Comparison of ENCODE assay signal across 9 mouse cellular contexts in the genomic region with DNA sequence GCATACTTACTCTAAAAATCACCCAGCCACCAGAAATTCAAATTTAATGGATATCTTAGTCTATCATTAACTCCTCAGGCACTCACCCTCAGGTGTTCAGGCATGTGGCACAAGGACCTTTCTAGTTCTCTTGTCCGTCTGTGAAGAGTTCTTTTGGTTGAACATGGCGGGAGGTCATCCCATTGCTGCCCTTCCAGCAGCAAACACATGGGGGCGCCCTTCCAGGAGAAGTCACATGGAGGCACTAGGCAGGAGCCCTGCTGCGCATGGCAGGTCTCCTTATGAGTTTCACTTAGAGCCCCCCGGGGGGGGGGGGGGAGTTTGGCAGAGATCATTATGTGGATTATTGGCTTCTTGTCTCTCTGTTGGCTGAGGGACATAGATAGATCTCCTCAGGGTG. TPM values are rescaled to one million over a fixed set of nuclear protein-coding genes. Genes with fewer than 3 reads are reported as not detected.
DNase-seq lines count a peak whose midpoint lies in the region; ATAC-seq and TF ChIP-seq lines count a peak whose summit lies in the region.
"Had no signal": no experiment of that assay in that cellular context is flagged by ENCODE, and none has a peak within 500 bp of the region (broad histone marks: within the 10 kb centered on the region; RNA-seq: fewer than 3 reads in every experiment).

No protein-coding gene starts in this region.

- no peak overlapping the region for H3K27ac ChIP-seq in ES-Bruce4 (ENCODE audit: insufficient read depth, low read length)
- no peak overlapping the region for H3K27ac ChIP-seq in forebrain, embryonic 16.5 days (ENCODE audit: low read length)
- H3K27ac ChIP-seq: neural tube, embryonic 15.5 days had no signal

- 66% methylated on average over 5 of the region's 5 CpGs for whole genome bisulfite sequencing in forebrain, embryonic 16.5 days

- DNase-seq in heart, adult 8-10 months (ENCODE audit: low spot score), result peak; percentile 5
- DNase-seq in heart, adult 11 months, result no peak
- DNase-seq in induced T-regulatory cell, adult 2 months (ENCODE audit: low read depth), result peak; percentile 58
- DNase-seq in spleen, adult 12 weeks (ENCODE audit: low spot score), result peak; percentile 54
- no peak for DNase-seq in left cerebral cortex, postnatal 4 days
- no peak for DNase-seq in embryo, embryonic 10.5 days (ENCODE audit: low spot score)

- intact Hi-C loops in left cerebral cortex, postnatal 4 days (cut with DNase I), result no loop called here

- no peak for TF ChIP-seq EP300 in ES-Bruce4 (IDR thresholded peaks at IDR 0.05; ENCODE audit: insufficient read depth, low read depth, low read length)

- peak; percentile 59 for TF ChIP-seq CTCF in ES-Bruce4 (IDR thresholded peaks at IDR 0.05; ENCODE audit: low read depth, low read length)

- no peak overlapping the region for H3K9ac ChIP-seq in ES-Bruce4 (ENCODE audit: low read depth, poor library complexity, severe bottlenecking)
- H3K9ac ChIP-seq in forebrain, embryonic 16.5 days (replicated peaks; ENCODE audit: low read depth, low read length), result no peak overlapping the region
- H3K9ac ChIP-seq: neural tube, embryonic 15.5 days had no signal

- H3K4me3 ChIP-seq in ES-Bruce4 (ENCODE audit: low read depth, low read length), result no peak overlapping the region
- H3K4me3 ChIP-seq in forebrain, embryonic 16.5 days (replicated peaks; ENCODE audit: low read length), result no peak overlapping the region
- H3K4me3 ChIP-seq: neural tube, embryonic 15.5 days had no signal

- H3K27me3 ChIP-seq in ES-Bruce4 (ENCODE audit: control insufficient read depth, insufficient read depth, low read length, poor library complexity, severe bottlenecking), result no peaks in the 10 kb centered on the region
- H3K27me3 ChIP-seq in forebrain, embryonic 16.5 days (replicated peaks; ENCODE audit: control insufficient read depth, insufficient read depth, low read length), result no peaks in the 10 kb centered on the region
- H3K27me3 ChIP-seq: neural tube, embryonic 15.5 days had no signal

- ATAC-seq in forebrain, embryonic 16.5 days, result no peak

- H3K4me1 ChIP-seq in ES-Bruce4 (ENCODE audit: control insufficient read depth, insufficient read depth, low read length), result no peaks in the 10 kb centered on the region
- no peaks in the 10 kb centered on the region for H3K4me1 ChIP-seq in forebrain, embryonic 16.5 days (replicated peaks; ENCODE audit: control insufficient read depth, insufficient read depth, low read length)
- H3K4me1 ChIP-seq: neural tube, embryonic 15.5 days had no signal

- peaks cover 55% of the 10 kb centered on the region for H3K36me3 ChIP-seq in ES-Bruce4 (ENCODE audit: control insufficient read depth, insufficient read depth, low read length, poor library complexity, severe bottlenecking)
- no peaks in the 10 kb centered on the region for H3K36me3 ChIP-seq in forebrain, embryonic 16.5 days (ENCODE audit: control insufficient read depth, insufficient read depth)
- H3K36me3 ChIP-seq: neural tube, embryonic 15.5 days had no signal

- H3K9me3 ChIP-seq in ES-Bruce4 (replicated peaks; ENCODE audit: control insufficient read depth, insufficient read depth, low read length, poor library complexity, severe bottlenecking), result no peaks in the 10 kb centered on the region
- H3K9me3 ChIP-seq in forebrain, embryonic 16.5 days (ENCODE audit: control insufficient read depth, low read length), result no peaks in the 10 kb centered on the region
- H3K9me3 ChIP-seq: neural tube, embryonic 15.5 days had no signal

- H3K4me2 ChIP-seq in forebrain, embryonic 16.5 days (ENCODE audit: low read length), result no peak overlapping the region
- H3K4me2 ChIP-seq: neural tube, embryonic 15.5 days had no signal

- TF ChIP-seq POLR2A in ES-Bruce4 (IDR thresholded peaks at IDR 0.05; ENCODE audit: insufficient read depth, low read length), result no peak

RNA-seq across cellular contexts. Expression of gene Atg16l1, which starts 59.3 kb away (rescaled TPM):
- 10 to 100 TPM; 24.6 to 29.5 (median 28.9) TPM for total RNA-seq in heart, adult 8-10 months (2022)
- 42.3 and 44.5 TPM in 2 replicates for polyA plus RNA-seq in ES-Bruce4 (2011; ENCODE audit: insufficient read depth, insufficient read length, low read depth, missing spikeins)
- 74.5 and 76.3 TPM in 2 replicates for polyA plus RNA-seq in forebrain, embryonic 16.5 days (2015; fragmentation: Nextera tagmentation; extraction: Ambion mirVana)
- 10 to 100 TPM; 79.4 to 83.8 TPM for total RNA-seq in left cerebral cortex, postnatal 4 days (2021)

Comparison
In these comparisons a context has a peak if more than half of its experiments do, and no peak if none do; other contexts are left out.
1. DNase-seq: peak in heart, adult 8-10 months (single experiment), induced T-regulatory cell, adult 2 months (single experiment) and spleen, adult 12 weeks (single experiment); none in heart, adult 11 months (single experiment), left cerebral cortex, postnatal 4 days (single experiment) and embryo, embryonic 10.5 days (single experiment).